Mouse (Mus musculus): ENCODE data around the gene Rlf. TPM values are rescaled to one million over a fixed set of nuclear protein-coding genes. Genes with fewer than 3 reads are reported as not detected.

The Rlf gene
- total RNA-seq, 2 experiments from 2014 or later = 8.0 to 9.8 TPM

GRCm38 (mm10) chr4:121097650-121098378, 117.1 kb downstream of the Rlf start, which contains the start of gene Zmpste24:
Gene Zmpste24, minus strand, starts transcription at chr4:121098241.
- no peak for TF ChIP-seq CTCF (IDR thresholded peaks at IDR 0.05)
- H3K27ac ChIP-seq = peak within 1 kb of the TSS; percentile 90
- peak within 1 kb of the TSS; percentile 83 for H3K4me3 ChIP-seq
- peak; percentile 81 for DNase-seq
- intact Hi-C loops (cut with DNase I) = loop anchor here (5.0 kb wide), 1 partner anchor 119 kb away; the partner anchor contains the start of gene Rlf

Other genes with a start within 250 kb of the Rlf start
- gene Smap2, start 197.8 kb downstream of the Rlf start, total RNA-seq (2021) = 10 to 100 TPM; 10.8 to 18.2 TPM
- under 1 TPM in 1 of 2 experiments, not detected in 1; 0.20 TPM for gene Col9a2, start 175.7 kb downstream of the Rlf start, total RNA-seq (2021)
- gene Zmpste24, start 116.8 kb downstream of the Rlf start, total RNA-seq (2021) = 10 to 100 TPM; 15.0 to 20.3 TPM
- not detected for gene Tmco2, start 105.9 kb downstream of the Rlf start, total RNA-seq (2021)
- gene Gm12888, start 109.8 kb upstream of the Rlf start, total RNA-seq (2021) = not detected
- not detected for gene Gm12886, start 208.0 kb upstream of the Rlf start, total RNA-seq (2021)